In the genomic region with DNA sequence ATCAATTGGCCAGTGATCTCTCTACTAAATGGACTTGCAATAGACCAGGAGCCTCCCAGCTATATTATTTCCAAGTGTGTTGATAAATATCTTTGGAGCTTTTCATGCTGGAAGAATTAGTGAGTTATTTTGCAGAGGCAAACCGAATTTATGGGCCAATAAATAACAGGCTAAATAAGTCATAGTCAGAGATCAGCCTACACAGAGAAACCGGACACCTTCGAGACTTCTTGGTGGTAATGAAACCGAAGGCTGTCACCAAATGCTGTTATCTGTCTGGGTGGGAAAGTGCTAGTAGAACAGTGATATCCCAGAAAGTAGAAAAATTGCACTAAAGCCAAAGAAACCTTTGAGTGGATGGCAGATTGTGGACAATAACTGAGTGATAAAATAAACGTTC, we compare ENCODE assay signal across 22 mouse cellular contexts.
DNase-seq lines count a peak whose midpoint lies in the region; ATAC-seq and TF ChIP-seq lines count a peak whose summit lies in the region.
"Had no signal": no experiment of that assay in that cellular context is flagged by ENCODE, and none has a peak within 500 bp of the region (broad histone marks: within the 10 kb centered on the region; RNA-seq: fewer than 3 reads in every experiment).

No protein-coding gene starts in this region.

- H3K36me3 ChIP-seq in kidney, embryonic 15.5 days, result no peaks in the 10 kb centered on the region
- no peaks in the 10 kb centered on the region for H3K36me3 ChIP-seq in liver, embryonic 12.5 days
- no peaks in the 10 kb centered on the region for H3K36me3 ChIP-seq in lung, postnatal 0 days (ENCODE audit: insufficient read depth, low read length)
- H3K36me3 ChIP-seq: embryonic facial prominence, embryonic 15.5 days; forebrain, embryonic 10.5 days; heart, embryonic 15.5 days had no signal

- no peaks in the 10 kb centered on the region for H3K9me3 ChIP-seq in kidney, embryonic 15.5 days (replicated peaks)
- no peaks in the 10 kb centered on the region for H3K9me3 ChIP-seq in liver, embryonic 12.5 days (replicated peaks)
- H3K9me3 ChIP-seq in lung, postnatal 0 days (ENCODE audit: low read length), result peaks cover 5% of the 10 kb centered on the region; the same call in 1 of the 2 replicates
- H3K9me3 ChIP-seq: embryonic facial prominence, embryonic 15.5 days; forebrain, embryonic 10.5 days; heart, embryonic 15.5 days had no signal

- no peak for TF ChIP-seq EP300 in lung, postnatal 0 days (IDR thresholded peaks at IDR 0.05)

- ATAC-seq in kidney, embryonic 15.5 days (replicated peaks; ENCODE audit: low FRiP score), result peak; percentile 74
- ATAC-seq in liver, embryonic 12.5 days, result no peak
- no peak for ATAC-seq in lung, postnatal 0 days
- ATAC-seq: forebrain, embryonic 14.5 days had no signal

- H3K9ac ChIP-seq in kidney, embryonic 15.5 days, result no peak overlapping the region
- no peak overlapping the region for H3K9ac ChIP-seq in liver, embryonic 12.5 days
- no peak overlapping the region for H3K9ac ChIP-seq in lung, postnatal 0 days (replicated peaks; ENCODE audit: low read depth)
- H3K9ac ChIP-seq: embryonic facial prominence, embryonic 15.5 days; heart, embryonic 15.5 days had no signal

- TF ChIP-seq CTCF in lung, postnatal 0 days (IDR thresholded peaks at IDR 0.05), result no peak

- no peaks in the 10 kb centered on the region for H3K27me3 ChIP-seq in kidney, embryonic 15.5 days
- H3K27me3 ChIP-seq in liver, embryonic 12.5 days (replicated peaks), result no peaks in the 10 kb centered on the region
- H3K27me3 ChIP-seq in lung, postnatal 0 days (replicated peaks; ENCODE audit: insufficient read depth, low read length), result no peaks in the 10 kb centered on the region
- H3K27me3 ChIP-seq: embryonic facial prominence, embryonic 15.5 days; heart, embryonic 15.5 days had no signal

- H3K4me3 ChIP-seq in kidney, embryonic 15.5 days (replicated peaks), result no peak overlapping the region
- no peak overlapping the region for H3K4me3 ChIP-seq in liver, embryonic 12.5 days
- H3K4me3 ChIP-seq in lung, postnatal 0 days (ENCODE audit: low read depth, low read length), result no peak overlapping the region
- H3K4me3 ChIP-seq: embryonic facial prominence, embryonic 15.5 days; erythroblast, embryonic 14.5 days; forebrain, embryonic 10.5 days; gastrocnemius, adult 2 months; heart, embryonic 15.5 days had no signal

- 21% methylated on average over 5 of the region's 5 CpGs for WGBS in kidney, embryonic 15.5 days
- 37% methylated on average over 5 of the region's 5 CpGs for WGBS in liver, embryonic 12.5 days (ENCODE audit: insufficient replicate concordance)
- WGBS in lung, postnatal 0 days, result 25% methylated on average over 5 of the region's 5 CpGs

- DNase-seq in kidney, adult 18-20 months, result no peak
- DNase-seq in liver, result no peak
- DNase-seq in lung, postnatal 0 days (ENCODE audit: low spot score), result no peak
- DNase-seq in lung, postnatal 14 days, result no peak
- DNase-seq in layer of hippocampus, adult 18-20 months (ENCODE audit: low spot score in 2 of 2), result no peak
- DNase-seq: adrenal gland, postnatal 10 days; cerebellum, adult 11 months; cerebellum, adult 8-10 months; cerebellum, postnatal 14 days; embryo, embryonic 11 days; gastrocnemius, adult 2 months; gastrocnemius, postnatal 25 days; heart, adult 18-20 months; heart, postnatal 14 days had no signal

- H3K4me2 ChIP-seq in kidney, embryonic 15.5 days, result no peak overlapping the region
- peak overlapping the region; percentile 37 for H3K4me2 ChIP-seq in liver, embryonic 12.5 days
- H3K4me2 ChIP-seq in lung, postnatal 0 days (replicated peaks; ENCODE audit: low read depth, low read length), result no peak overlapping the region
- H3K4me2 ChIP-seq: embryonic facial prominence, embryonic 15.5 days; heart, embryonic 11.5 days; heart, embryonic 15.5 days had no signal

- peak overlapping the region; percentile 28 for H3K27ac ChIP-seq in kidney, embryonic 15.5 days
- no peak overlapping the region for H3K27ac ChIP-seq in liver, embryonic 12.5 days
- peak overlapping the region; percentile 60 for H3K27ac ChIP-seq in lung, postnatal 0 days (ENCODE audit: low read length)
- H3K27ac ChIP-seq: embryonic facial prominence, embryonic 15.5 days; forebrain, embryonic 10.5 days; gastrocnemius, adult 2 months; heart, embryonic 15.5 days had no signal

- 0 out of 2 replicates have a peak, but pooled peaks cover 9% of the 10 kb centered on the region for H3K4me1 ChIP-seq in kidney, embryonic 15.5 days
- peaks cover 38% of the 10 kb centered on the region for H3K4me1 ChIP-seq in liver, embryonic 12.5 days
- peaks cover 9% of the 10 kb centered on the region; the same call in 1 of the 2 replicates for H3K4me1 ChIP-seq in lung, postnatal 0 days (ENCODE audit: insufficient read depth, low read depth, low read length)
- H3K4me1 ChIP-seq: embryonic facial prominence, embryonic 15.5 days; forebrain, embryonic 10.5 days; heart, embryonic 15.5 days had no signal
